Mouse (Mus musculus): ENCODE measurements around the gene Olfr330.

- TF ChIP-seq CTCF (IDR thresholded peaks at IDR 0.05; ENCODE audit: low read depth) (no peak), EP300 (IDR thresholded peaks at IDR 0.05; ENCODE audit: low read depth) (no peak)
These were observed 42.8 kb upstream of the Olfr330 start, which contains the start of gene Olfr325 for GRCm38 (mm10) chr11:58577430-58577829.

Data from heart, postnatal 0 days (tissue).